Mouse (Mus musculus) small intestine, adult 2 months (tissue): ENCODE measurements around the gene Prune2.

Experiments used
- CTCF ChIP-seq: fragments of 200-500 bp; IDR thresholded peaks from 2 replicates; pipeline ENCODE4 v1.5.1; 2012; ENCODE audit warnings: low read depth, mild to moderate bottlenecking, control low read depth, inconsistent platforms, low read length, moderate library complexity, mixed read lengths; ENCODE audit not compliant: insufficient replicate concordance, insufficient read length; ENCODE audit errors: extremely low read depth
- POLR2A ChIP-seq: fragments of 200-500 bp; IDR thresholded peaks from 2 replicates; pipeline ENCODE4 v1.6.1; 2012; ENCODE audit warnings: low read depth, mild to moderate bottlenecking, control low read depth, inconsistent platforms, low read length, moderate library complexity

DNA sequence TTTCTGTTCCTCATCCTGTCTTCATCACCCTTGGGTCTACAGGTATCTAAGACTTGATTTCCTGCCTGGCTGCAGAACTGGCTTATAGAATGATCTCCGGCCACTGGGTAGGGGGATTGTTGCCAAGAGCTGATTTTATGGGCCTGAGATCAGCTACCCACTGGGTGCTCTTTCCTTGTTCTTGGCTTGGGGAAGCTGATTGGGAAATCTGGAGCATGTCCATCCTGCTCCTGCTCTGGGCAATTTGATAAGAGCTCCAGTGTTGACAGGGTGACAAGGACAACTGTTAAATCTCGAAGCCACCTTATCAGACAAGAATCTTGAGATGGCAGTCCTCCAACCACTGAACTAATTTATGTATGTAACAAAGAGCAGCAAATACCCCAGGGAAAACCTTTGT, 203.8 kb downstream of the Prune2 start:
- TF ChIP-seq CTCF (no peak), POLR2A (no peak)
